Mouse (Mus musculus): Measurements from ENCODE around the gene Ddr2.
"Not testable (repeated sequence)": the region's sequence is repeated elsewhere in the genome, so short reads cannot be mapped to it uniquely, and the experiment has no call there.

Ddr2 gene

DNA sequence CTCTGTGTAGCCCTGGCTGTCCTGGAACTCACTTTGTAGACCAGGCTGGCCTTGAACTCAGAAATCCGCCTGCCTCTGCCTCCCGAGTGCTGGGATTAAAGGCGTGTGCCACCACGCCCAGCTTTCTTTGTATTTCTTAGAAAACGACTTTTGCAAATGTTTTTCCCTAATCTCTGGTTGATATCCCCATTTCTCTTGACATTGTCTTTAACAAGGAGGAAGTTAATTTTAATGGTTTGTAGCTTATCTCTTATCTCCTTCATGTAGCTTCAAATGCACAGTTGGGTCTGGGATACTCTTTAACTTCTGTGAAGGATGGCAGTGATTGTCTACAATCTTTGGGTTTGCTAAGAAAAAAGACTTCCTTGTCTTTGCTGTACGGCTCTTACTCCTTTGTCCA is 7.7 kb downstream of the Ddr2 start:
- not testable (repeated sequence) for DNase-seq (ENCODE audit: low read depth, low spot score)

DNA sequence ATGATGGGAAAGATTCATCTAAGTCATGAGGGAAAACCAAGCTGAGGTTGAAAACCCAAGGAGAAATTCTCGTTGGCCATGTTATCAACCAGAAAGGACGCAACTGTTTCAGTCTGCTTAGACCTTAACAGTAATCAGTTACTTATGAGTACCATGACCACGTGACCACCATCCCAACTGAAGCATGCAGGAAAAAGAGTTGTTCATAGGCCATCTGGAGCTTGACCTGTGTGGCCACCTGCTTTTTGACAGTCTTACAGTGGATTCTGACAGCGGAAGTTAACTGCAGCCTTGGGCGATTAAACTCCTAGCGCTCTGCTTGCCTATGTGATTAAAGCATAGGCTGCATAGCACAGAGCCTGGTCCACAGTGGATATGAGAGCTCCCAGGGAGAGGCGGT is 23.9 kb downstream of the Ddr2 start:
- DNase-seq (ENCODE audit: low read depth, low spot score) = no peak

DNA sequence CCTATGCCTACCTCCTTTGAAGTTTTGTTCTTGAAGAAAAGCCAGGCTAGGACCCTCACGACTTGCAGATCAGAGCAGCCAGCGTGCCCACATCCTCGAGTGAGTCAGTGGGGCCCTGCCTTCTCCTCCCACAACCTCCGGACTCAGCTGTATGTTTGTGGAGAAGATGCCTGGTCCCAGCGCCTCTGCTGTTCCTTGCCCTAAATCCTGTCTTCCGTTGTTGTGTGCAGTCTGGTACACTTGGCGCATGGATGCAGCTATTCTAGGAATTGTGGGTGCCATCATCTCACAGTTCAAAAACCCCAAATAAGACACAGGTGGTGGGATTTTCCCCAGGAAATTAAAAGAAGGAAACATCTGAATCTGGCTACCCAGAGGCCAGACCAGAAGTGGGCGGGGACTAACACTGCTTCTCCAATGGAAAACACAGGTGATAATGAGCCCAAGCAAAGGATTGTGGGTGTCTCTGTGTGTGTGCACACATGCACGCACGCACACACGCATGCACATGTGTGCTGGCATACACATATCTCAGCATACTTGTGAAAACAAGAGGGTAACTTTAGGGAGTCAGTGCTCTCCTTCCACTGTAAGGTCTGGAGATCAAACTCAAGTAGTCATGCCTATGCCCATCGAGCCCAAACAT is 26.3 kb downstream of the Ddr2 start:
- no peak for DNase-seq (ENCODE audit: low read depth, low spot score)

- no peak for DNase-seq (ENCODE audit: low read depth, low spot score)
These were observed 29.7 kb downstream of the Ddr2 start for GRCm38 (mm10) chr1:170080907-170081306.

GRCm38 (mm10) chr1:170079465-170079864 is 31.1 kb downstream of the Ddr2 start:
- DNase-seq (ENCODE audit: low read depth, low spot score) = no peak

DNA sequence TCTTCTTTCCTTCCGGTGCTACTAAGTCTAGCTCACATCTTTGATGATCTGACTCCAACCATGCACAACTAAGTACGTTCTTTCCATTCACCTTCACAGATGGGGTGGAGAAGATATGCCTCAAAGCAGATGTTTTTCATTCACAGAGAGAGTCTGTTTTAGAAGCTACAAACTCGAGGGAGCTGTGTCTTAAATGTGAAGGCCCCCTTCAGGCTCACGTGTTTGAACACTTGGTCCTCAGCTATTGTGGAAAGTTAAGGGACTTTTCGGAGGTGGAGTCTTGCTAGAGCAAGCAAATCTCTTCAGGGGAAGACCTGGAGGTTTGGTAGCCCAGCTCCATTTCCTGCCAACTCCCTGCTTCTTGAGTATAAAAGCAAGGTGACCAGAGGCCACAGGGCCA is 34.2 kb downstream of the Ddr2 start:
- no peak for DNase-seq (ENCODE audit: low read depth, low spot score)

GRCm38 (mm10) chr1:170073768-170074167 is 36.8 kb downstream of the Ddr2 start:
- DNase-seq (ENCODE audit: low read depth, low spot score) = no peak

DNA sequence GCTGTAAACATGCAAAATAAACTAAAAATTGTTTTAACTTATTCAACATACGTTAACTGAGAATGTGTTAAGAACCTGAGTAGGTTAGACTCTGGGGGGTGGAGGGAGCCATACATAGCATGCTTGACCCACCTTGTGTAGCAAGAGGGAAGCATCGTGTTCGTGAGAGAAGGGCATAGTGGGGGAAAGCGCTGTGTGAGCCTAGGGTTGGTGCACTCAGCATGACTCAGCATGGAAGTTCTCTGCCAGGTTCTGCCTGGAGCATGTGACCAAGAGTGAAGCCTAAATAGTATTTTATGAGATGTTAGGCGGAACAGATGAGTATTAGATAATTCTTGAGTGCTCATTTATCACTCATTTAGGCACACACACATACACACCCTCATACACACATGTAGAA is 41.4 kb downstream of the Ddr2 start:
- peak; percentile 37 for DNase-seq (ENCODE audit: low read depth, low spot score)

DNA sequence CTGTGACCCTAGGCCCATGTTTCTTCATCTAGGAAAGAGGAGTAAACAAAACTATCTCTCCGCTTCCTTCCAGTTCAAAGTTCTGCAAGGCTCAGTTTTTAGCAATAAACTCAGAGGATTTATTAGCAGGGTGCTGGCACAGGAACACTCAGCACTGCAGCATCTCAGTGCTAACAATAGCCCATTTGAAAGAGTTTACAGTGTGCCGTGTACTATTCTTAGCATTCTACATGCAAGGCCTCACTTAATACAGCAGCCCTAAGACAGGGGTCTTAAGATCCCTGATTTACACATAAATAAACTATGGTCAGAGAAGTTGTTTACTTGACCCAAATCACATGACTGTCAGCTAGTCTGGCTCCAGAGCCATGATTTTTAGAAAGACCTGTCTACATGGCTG is 44.6 kb downstream of the Ddr2 start:
- DNase-seq (ENCODE audit: low read depth, low spot score) = no peak

DNA sequence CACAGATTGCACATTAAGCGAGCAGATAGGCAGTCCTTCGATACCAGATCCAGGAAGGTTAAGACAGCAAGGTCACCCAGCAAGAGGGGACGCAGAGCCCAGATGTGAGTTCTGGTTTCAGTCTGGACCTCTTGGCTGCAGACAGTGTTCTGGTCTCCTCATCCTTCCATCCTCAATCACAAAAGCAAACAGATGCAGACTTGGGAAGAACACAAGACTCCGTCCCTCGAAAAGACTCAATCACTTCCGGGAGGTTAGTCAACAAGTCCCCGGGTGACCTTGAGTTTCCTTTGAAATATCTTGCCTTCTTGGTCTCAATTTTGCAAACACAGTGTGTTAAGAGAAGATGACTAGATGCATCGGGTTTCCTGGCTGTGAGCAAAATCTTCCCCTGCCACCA is 45.6 kb downstream of the Ddr2 start:
- DNase-seq (ENCODE audit: low read depth, low spot score) = peak; percentile 46

DNA sequence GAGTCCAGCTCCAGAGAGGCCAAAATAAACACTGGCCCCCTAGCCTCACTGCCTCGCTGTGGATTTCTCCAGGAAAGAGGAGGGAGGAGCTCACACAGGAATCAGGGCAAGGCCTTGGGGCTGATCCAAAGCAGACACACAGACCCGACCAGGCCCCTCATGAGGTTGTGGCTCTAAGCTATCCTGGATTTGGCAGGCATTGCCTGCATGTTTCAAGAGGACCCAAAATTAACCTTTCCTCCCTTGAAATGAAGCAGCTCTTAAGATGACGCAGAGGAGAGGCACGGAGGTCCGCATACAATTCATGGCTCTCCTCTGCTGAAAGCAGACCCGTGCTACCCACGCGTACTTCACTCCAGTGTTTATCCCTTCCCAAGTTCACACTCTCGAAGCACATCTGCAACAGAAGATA is 46.5 kb downstream of the Ddr2 start:
- peak; percentile 47 for DNase-seq (ENCODE audit: low read depth, low spot score)

DNA sequence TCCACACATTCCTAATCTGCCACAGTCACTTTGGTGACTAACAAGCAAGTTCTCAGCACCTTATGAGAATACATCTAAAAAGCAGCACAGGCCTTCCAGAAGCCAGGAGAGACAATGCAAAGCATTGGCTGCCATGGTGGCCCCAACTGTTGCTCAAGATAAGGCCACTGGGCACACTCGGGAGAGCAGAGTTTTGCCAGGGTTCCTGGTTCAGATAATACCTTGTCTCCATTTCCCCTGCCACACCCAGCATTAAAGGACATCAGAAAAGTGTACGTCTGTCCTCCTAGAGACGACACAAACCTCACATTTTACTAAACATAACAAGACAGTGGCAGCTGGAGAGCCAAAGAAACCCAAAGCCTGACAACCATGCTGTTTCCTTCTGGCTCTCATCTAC is 50.3 kb downstream of the Ddr2 start:
- DNase-seq (ENCODE audit: low read depth, low spot score) = no peak

- no peak for DNase-seq (ENCODE audit: low read depth, low spot score)
These were observed 51.2 kb downstream of the Ddr2 start for GRCm38 (mm10) chr1:170059347-170059746.

DNA sequence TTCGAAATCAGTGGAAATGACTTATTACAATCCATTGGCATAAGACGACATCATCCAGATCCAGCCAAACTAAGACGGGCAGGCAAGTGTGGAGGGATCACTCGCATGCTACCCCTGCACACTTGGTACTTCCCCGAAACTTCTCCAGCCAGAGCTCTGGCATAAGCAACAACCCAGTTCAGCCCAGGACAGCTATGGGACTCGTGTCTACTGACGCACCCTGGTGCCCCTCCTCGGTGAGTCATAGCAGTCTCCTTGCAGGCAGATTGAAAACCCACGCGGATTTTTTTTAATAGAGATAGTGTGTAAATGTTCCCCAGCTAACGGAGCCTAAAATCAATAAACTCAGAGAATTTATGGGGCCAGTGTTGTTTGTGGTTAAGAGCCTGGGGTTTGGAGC is 52.5 kb downstream of the Ddr2 start:
- DNase-seq (ENCODE audit: low read depth, low spot score) = peak; percentile 78

DNA sequence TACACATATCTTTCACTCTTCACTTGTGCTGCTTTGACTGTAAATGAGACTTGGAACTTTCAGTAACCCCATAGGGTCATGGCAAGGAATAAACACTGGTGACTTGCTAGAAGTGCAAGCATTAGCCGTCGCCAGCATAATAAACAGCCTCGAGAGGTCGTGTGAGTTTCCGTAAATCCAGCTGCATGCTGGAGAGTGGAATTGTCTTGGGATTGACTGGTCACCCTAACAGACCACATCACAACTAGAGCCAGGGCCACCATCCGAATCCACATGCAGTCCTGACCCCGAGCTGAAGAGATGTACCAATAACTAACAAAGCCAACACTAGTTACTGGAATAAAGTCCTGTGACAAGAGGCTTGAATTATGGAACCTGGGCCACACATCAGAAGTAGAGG is 53.0 kb downstream of the Ddr2 start:
- peak; percentile 54 for DNase-seq (ENCODE audit: low read depth, low spot score)

DNA sequence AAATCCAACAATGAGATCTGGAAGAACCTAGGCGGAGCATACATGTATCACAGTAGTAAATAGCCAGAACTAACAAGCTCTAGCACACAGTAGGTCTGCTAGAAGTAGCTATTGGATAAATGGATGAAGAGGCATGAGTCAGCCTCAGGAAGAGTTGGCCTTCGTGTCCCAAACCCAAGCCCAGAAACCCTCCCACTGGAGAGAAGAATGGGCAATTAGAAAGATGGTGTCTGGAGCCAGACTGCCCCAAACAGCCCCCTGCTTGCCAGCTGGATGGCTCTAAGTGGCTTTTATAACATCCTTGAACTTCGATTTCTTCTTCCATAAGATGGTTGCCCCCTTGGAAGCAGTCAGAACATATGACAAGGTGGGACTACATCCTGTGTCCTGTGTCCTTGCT is 53.6 kb downstream of the Ddr2 start:
- DNase-seq (ENCODE audit: low read depth, low spot score) = no peak

DNA sequence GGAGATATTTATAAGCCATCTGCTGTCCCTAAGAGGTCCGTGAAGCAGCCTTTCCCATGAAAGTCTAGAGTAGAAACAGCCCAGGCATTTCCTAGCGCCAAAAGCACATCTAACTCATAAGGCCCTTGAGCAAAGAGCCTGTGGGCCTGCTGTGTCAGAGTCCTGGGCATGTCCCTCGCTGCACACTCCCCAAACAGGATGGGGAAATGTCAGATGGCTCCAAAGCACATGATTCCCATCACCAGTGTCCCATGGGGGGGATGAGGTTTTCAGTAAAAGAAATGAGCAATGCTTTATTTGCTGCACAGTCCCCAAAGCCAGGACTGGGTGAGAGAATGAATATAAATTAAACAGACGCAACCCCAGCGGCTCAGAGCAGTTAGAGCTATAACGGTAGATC is 54.3 kb downstream of the Ddr2 start:
- peak; percentile 88 for DNase-seq (ENCODE audit: low read depth, low spot score)

DNA sequence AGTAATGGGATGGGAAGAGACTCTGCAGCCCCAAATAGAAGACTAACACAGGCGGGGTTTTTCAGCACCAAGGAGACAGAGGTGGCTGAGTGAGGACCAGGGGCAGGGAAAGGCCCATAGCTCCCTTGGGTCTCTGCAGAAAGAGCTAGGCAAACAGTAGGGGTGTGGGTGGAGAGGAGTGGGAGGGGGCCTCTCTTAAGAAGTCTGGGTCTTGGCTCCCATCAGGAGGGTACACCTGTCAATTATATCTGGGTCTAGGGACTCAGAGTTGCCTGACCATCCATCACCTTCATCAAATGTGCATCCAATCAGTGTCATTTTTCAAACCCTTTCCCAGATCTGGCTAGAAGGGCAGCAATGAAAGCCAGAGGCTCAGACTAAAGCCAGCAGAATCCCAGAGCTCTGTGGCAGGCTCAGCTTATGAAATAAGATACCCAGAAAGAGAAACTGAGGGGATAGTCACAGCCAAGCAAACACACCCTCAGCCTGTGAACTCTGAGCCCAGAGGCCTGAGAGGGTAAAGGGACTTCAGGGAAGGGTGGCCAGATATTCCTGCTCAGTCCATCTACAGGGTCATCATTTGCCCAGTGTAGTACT is 58.0 kb downstream of the Ddr2 start:
- DNase-seq (ENCODE audit: low read depth, low spot score) = peak; percentile 49

DNA sequence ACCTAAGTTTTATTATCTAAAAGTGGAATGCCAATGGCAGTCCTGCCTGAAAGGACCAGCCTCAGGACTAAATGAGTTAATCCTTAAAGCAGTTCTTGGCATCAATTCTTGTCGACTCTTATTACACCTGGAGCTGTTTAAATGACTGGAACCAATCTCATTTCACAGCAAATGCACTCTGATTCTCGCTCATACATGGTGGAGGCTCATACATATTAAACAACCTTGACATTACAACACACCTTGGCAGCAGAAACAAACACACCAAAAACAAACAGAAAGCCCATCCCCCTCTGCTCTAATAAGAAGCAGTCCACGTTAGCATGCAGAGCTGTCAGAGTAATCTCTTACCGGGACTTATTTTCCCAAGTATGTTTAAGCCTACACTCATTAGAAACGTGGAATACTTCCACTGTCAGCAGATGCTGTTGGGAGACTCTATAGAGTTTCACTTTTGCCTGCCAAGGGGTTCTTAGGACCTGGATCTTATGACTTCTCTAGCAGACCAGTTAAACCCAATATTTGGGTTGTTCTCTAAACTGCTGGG is 58.9 kb downstream of the Ddr2 start:
- DNase-seq (ENCODE audit: low read depth, low spot score) = no peak

- peak; percentile 84 for DNase-seq (ENCODE audit: low read depth, low spot score)
These were observed 62.1 kb downstream of the Ddr2 start for GRCm38 (mm10) chr1:170048434-170048833.

DNA sequence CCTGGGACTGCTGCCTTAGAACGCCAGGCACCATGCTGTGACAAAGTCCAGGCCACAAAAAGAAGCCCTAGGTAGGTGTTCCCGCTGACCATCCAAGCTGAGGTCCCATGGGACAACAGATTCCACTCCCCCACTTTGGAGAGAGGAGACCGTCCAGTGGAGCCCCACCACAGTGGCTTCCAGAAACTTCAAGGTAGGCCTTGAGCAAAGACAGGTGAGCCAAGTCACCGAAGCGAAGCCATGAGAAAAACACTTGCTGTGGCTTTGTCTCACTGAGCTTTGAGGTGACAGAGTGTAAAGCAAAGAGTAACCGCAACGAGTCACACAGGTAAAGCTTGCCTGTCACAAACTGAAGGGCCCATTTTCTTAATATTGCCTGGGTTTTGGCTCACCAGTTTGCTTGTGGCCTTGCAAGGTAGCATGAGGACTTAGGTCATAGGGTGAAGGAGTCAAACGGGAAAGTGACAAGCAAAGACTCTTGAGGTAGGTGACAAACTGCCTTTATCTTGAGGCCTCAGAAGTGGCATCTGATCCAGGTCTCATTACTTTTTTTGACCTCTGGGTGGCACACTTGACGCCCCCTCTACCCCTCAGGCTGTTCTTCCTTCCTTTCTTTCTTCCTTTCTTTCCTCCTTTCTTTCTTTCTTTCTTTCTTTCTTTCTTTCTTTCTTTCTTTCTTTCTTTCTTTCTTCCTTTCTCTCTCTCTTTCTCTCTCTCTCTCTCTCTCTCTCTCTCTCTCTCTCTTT is 65.7 kb downstream of the Ddr2 start:
- DNase-seq (ENCODE audit: low read depth, low spot score) = no peak

GRCm38 (mm10) chr1:170043753-170044152 is 66.8 kb downstream of the Ddr2 start:
- no peak for DNase-seq (ENCODE audit: low read depth, low spot score)

DNA sequence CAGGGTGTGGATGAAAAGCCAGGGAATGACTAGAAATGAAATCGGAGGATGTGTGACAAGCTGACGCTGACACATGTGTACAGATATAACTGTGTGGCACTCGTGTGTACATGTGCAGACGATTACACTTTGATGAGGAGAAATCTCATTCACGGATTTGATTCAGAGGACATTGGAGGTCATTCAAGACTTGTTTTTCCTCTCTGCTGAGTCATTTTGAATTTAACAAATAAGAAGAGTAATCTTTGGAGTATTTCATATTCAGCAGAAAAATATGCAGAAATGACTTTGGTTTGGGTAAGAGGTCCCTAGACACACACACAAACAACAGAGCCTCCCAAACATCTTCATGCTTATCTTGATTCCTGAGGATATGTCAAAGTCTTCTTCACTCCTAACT is 67.6 kb downstream of the Ddr2 start:
- DNase-seq (ENCODE audit: low read depth, low spot score) = peak; percentile 47
